Mouse (Mus musculus) heart, postnatal 0 days (tissue): ENCODE results near the gene Ctrc.

ENCODE experiments used
- CTCF ChIP-seq: IDR thresholded peaks from 2 replicates; pipeline ENCODE4 v1.5.1; 2016; ENCODE audit warnings: antibody characterized with exemption, control low read depth, low read depth
- EP300 ChIP-seq: IDR thresholded peaks from 2 replicates; pipeline ENCODE4 v1.6.1; 2016; ENCODE audit warnings: antibody characterized with exemption, low read depth

DNA sequence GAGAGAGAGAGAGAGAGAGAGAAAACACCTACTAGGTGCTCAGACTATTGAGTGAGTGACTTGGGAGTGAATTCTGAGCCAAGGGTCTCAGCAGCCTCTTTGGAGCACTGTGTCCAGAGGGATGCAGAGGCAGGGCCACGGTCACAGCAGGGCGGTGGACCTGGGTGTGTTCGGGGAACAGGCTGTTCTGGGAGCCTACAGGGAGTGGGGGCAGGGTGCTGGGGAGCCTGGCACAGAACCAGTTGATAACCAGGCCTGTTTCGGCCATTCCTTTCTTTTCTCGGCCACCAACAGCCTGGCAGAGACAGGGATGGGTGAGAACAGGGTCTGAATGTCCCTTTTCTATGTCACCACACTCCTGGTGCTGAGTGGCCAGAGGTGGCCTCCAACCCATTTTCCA lies 16.7 kb upstream of the Ctrc start:
- TF ChIP-seq CTCF (no peak), EP300 (no peak)
